Mouse (Mus musculus): ENCODE measurements at regions not wholly inside any gene's neighbourhood (a gene's known extent, or its start where the extent isn't known, plus 50 kb on each side); places are given as distances from the start of the nearest gene placed in this dataset.

GRCm38 (mm10) chr5:101216837-101217571, 371.5 kb downstream of the Gpat3 start:
- H3K27ac ChIP-seq (ENCODE audit: low read depth, low read length) = no peak overlapping the region
- ATAC-seq (replicated peaks; ENCODE audit: low FRiP score) (no peak), DNase-seq (ENCODE audit: low spot score) (no peak)
- no peak overlapping the region for H3K4me3 ChIP-seq (ENCODE audit: low read depth, low read length)
- 80% methylated on average over 10 of the region's 10 CpGs for WGBS
- no peaks in the 10 kb centered on the region for H3K9me3 ChIP-seq (ENCODE audit: control insufficient read depth, low read length)
- H3K4me2 ChIP-seq = no peak overlapping the region
- no peaks in the 10 kb centered on the region for H3K27me3 ChIP-seq (replicated peaks; ENCODE audit: control insufficient read depth, insufficient read depth, low read length)
- no peak overlapping the region for H3K9ac ChIP-seq (ENCODE audit: low read depth, low read length)
- H3K4me1 ChIP-seq (replicated peaks; ENCODE audit: control insufficient read depth, insufficient read depth, low read length) = no peaks in the 10 kb centered on the region
- no peaks in the 10 kb centered on the region for H3K36me3 ChIP-seq (ENCODE audit: control insufficient read depth, insufficient read depth, low read length)

GRCm38 (mm10) chr5:101211974-101212373, 366.5 kb downstream of the Gpat3 start:
- Histone ChIP-seq H3K9ac (ENCODE audit: low read depth, low read length) (no peak overlapping the region), H3K27me3 (replicated peaks; ENCODE audit: control insufficient read depth, insufficient read depth, low read length) (no peaks in the 10 kb centered on the region), H3K27ac (ENCODE audit: low read depth, low read length) (no peak overlapping the region), H3K36me3 (ENCODE audit: control insufficient read depth, insufficient read depth, low read length) (no peaks in the 10 kb centered on the region), H3K4me1 (replicated peaks; ENCODE audit: control insufficient read depth, insufficient read depth, low read length) (no peaks in the 10 kb centered on the region), H3K9me3 (ENCODE audit: control insufficient read depth, low read length) (no peaks in the 10 kb centered on the region), H3K4me2 (no peak overlapping the region), H3K4me3 (ENCODE audit: low read depth, low read length) (no peak overlapping the region)
- 74% methylated on average over 4 of the region's 4 CpGs for WGBS
- no peak for ATAC-seq (replicated peaks; ENCODE audit: low FRiP score)
- no peak for DNase-seq (ENCODE audit: low spot score)

GRCm38 (mm10) chr5:101208150-101208549, 362.6 kb downstream of the Gpat3 start:
- ATAC-seq (replicated peaks; ENCODE audit: low FRiP score) = no peak
- Histone ChIP-seq H3K4me1 (replicated peaks; ENCODE audit: control insufficient read depth, insufficient read depth, low read length) (no peaks in the 10 kb centered on the region), H3K27me3 (replicated peaks; ENCODE audit: control insufficient read depth, insufficient read depth, low read length) (no peaks in the 10 kb centered on the region), H3K27ac (ENCODE audit: low read depth, low read length) (no peak overlapping the region), H3K4me3 (ENCODE audit: low read depth, low read length) (no peak overlapping the region), H3K4me2 (no peak overlapping the region), H3K9ac (ENCODE audit: low read depth, low read length) (no peak overlapping the region), H3K36me3 (ENCODE audit: control insufficient read depth, insufficient read depth, low read length) (no peaks in the 10 kb centered on the region), H3K9me3 (ENCODE audit: control insufficient read depth, low read length) (no peaks in the 10 kb centered on the region)
- no peak for DNase-seq (ENCODE audit: low spot score)
- 79% methylated on average over 5 of the region's 5 CpGs for WGBS

- H3K9me3 ChIP-seq (ENCODE audit: control insufficient read depth, low read length) = no peaks in the 10 kb centered on the region
- H3K4me1 ChIP-seq (replicated peaks; ENCODE audit: control insufficient read depth, insufficient read depth, low read length) = no peaks in the 10 kb centered on the region
- ATAC-seq (replicated peaks; ENCODE audit: low FRiP score) (no peak), DNase-seq (ENCODE audit: low spot score) (no peak)
- no peak overlapping the region for H3K4me3 ChIP-seq (ENCODE audit: low read depth, low read length)
- WGBS = 63% methylated on average over 4 of the region's 4 CpGs
- H3K36me3 ChIP-seq (ENCODE audit: control insufficient read depth, insufficient read depth, low read length) = no peaks in the 10 kb centered on the region
- no peaks in the 10 kb centered on the region for H3K27me3 ChIP-seq (replicated peaks; ENCODE audit: control insufficient read depth, insufficient read depth, low read length)
- no peak overlapping the region for H3K4me2 ChIP-seq
- H3K9ac ChIP-seq (ENCODE audit: low read depth, low read length) = no peak overlapping the region
- H3K27ac ChIP-seq (ENCODE audit: low read depth, low read length) = no peak overlapping the region
These were observed 350.0 kb downstream of the Gpat3 start for GRCm38 (mm10) chr5:101195501-101195900.

- Histone ChIP-seq H3K4me1 (replicated peaks; ENCODE audit: control insufficient read depth, insufficient read depth, low read length) (no peaks in the 10 kb centered on the region), H3K4me3 (ENCODE audit: low read depth, low read length) (no peak overlapping the region), H3K4me2 (no peak overlapping the region), H3K9me3 (ENCODE audit: control insufficient read depth, low read length) (no peaks in the 10 kb centered on the region), H3K36me3 (ENCODE audit: control insufficient read depth, insufficient read depth, low read length) (no peaks in the 10 kb centered on the region), H3K9ac (ENCODE audit: low read depth, low read length) (no peak overlapping the region), H3K27me3 (replicated peaks; ENCODE audit: control insufficient read depth, insufficient read depth, low read length) (no peaks in the 10 kb centered on the region), H3K27ac (ENCODE audit: low read depth, low read length) (no peak overlapping the region)
- DNase-seq (ENCODE audit: low spot score) = no peak
- no peak for ATAC-seq (replicated peaks; ENCODE audit: low FRiP score)
- 74% methylated on average over 2 of the region's 2 CpGs for WGBS
These were observed 345.5 kb downstream of the Gpat3 start for GRCm38 (mm10) chr5:101190976-101191375.

- no peaks in the 10 kb centered on the region for H3K36me3 ChIP-seq (ENCODE audit: control insufficient read depth, insufficient read depth, low read length)
- no peak overlapping the region for H3K4me2 ChIP-seq
- DNase-seq (ENCODE audit: low spot score) (no peak), ATAC-seq (replicated peaks; ENCODE audit: low FRiP score) (no peak)
- H3K4me1 ChIP-seq (replicated peaks; ENCODE audit: control insufficient read depth, insufficient read depth, low read length) = no peaks in the 10 kb centered on the region
- 73% methylated on average over 9 of the region's 9 CpGs for WGBS
- no peak overlapping the region for H3K9ac ChIP-seq (ENCODE audit: low read depth, low read length)
- no peaks in the 10 kb centered on the region for H3K9me3 ChIP-seq (ENCODE audit: control insufficient read depth, low read length)
- no peak overlapping the region for H3K27ac ChIP-seq (ENCODE audit: low read depth, low read length)
- H3K4me3 ChIP-seq (ENCODE audit: low read depth, low read length) = no peak overlapping the region
- H3K27me3 ChIP-seq (replicated peaks; ENCODE audit: control insufficient read depth, insufficient read depth, low read length) = no peaks in the 10 kb centered on the region
These were observed 327.7 kb downstream of the Gpat3 start for GRCm38 (mm10) chr5:101173183-101173582.

- 79% methylated on average over 10 of the region's 10 CpGs for WGBS
These were observed 327.3 kb downstream of the Gpat3 start for GRCm38 (mm10) chr5:101172782-101173181.

GRCm38 (mm10) chr5:101169074-101169473, 323.6 kb downstream of the Gpat3 start:
- Histone ChIP-seq H3K36me3 (ENCODE audit: control insufficient read depth, insufficient read depth, low read length) (no peaks in the 10 kb centered on the region), H3K27ac (ENCODE audit: low read depth, low read length) (no peak overlapping the region), H3K4me2 (no peak overlapping the region), H3K9me3 (ENCODE audit: control insufficient read depth, low read length) (no peaks in the 10 kb centered on the region), H3K9ac (ENCODE audit: low read depth, low read length) (no peak overlapping the region), H3K4me1 (replicated peaks; ENCODE audit: control insufficient read depth, insufficient read depth, low read length) (no peaks in the 10 kb centered on the region), H3K4me3 (ENCODE audit: low read depth, low read length) (no peak overlapping the region), H3K27me3 (replicated peaks; ENCODE audit: control insufficient read depth, insufficient read depth, low read length) (no peaks in the 10 kb centered on the region)
- 59% methylated on average over 2 of the region's 2 CpGs for WGBS
- ATAC-seq (replicated peaks; ENCODE audit: low FRiP score) (no peak), DNase-seq (ENCODE audit: low spot score) (no peak)

More at GRCm38 (mm10) chr5:101172782-101173181, 327.3 kb downstream of the Gpat3 start:
- Histone ChIP-seq H3K27me3 (replicated peaks; ENCODE audit: control insufficient read depth, insufficient read depth, low read length) (no peaks in the 10 kb centered on the region), H3K4me2 (no peak overlapping the region), H3K4me1 (replicated peaks; ENCODE audit: control insufficient read depth, insufficient read depth, low read length) (no peaks in the 10 kb centered on the region), H3K9ac (ENCODE audit: low read depth, low read length) (no peak overlapping the region), H3K4me3 (ENCODE audit: low read depth, low read length) (no peak overlapping the region), H3K36me3 (ENCODE audit: control insufficient read depth, insufficient read depth, low read length) (no peaks in the 10 kb centered on the region), H3K27ac (ENCODE audit: low read depth, low read length) (no peak overlapping the region), H3K9me3 (ENCODE audit: control insufficient read depth, low read length) (no peaks in the 10 kb centered on the region)
- no peak for DNase-seq (ENCODE audit: low spot score)
- no peak for ATAC-seq (replicated peaks; ENCODE audit: low FRiP score)

- no peak for DNase-seq (ENCODE audit: low spot score)
- WGBS = 64% methylated on average over 8 of the region's 8 CpGs
These were observed 318.2 kb downstream of the Gpat3 start for GRCm38 (mm10) chr5:101163624-101164213.

More at GRCm38 (mm10) chr5:101163624-101164213, 318.2 kb downstream of the Gpat3 start:
- H3K27me3 ChIP-seq (replicated peaks; ENCODE audit: control insufficient read depth, insufficient read depth, low read length) = no peaks in the 10 kb centered on the region
- no peaks in the 10 kb centered on the region for H3K36me3 ChIP-seq (ENCODE audit: control insufficient read depth, insufficient read depth, low read length)
- H3K9ac ChIP-seq (ENCODE audit: low read depth, low read length) = no peak overlapping the region
- no peak overlapping the region for H3K27ac ChIP-seq (ENCODE audit: low read depth, low read length)
- H3K4me2 ChIP-seq = no peak overlapping the region
- ATAC-seq (replicated peaks; ENCODE audit: low FRiP score) = no peak
- H3K4me3 ChIP-seq (ENCODE audit: low read depth, low read length) = no peak overlapping the region
- no peaks in the 10 kb centered on the region for H3K4me1 ChIP-seq (replicated peaks; ENCODE audit: control insufficient read depth, insufficient read depth, low read length)
- no peaks in the 10 kb centered on the region for H3K9me3 ChIP-seq (ENCODE audit: control insufficient read depth, low read length)
